Mouse (Mus musculus): ENCODE measurements around the gene Rgp1. TPM values are rescaled to one million over a fixed set of nuclear protein-coding genes. Genes with fewer than 3 reads are reported as not detected.

The Rgp1 gene
- polyA plus RNA-seq, 2 experiments: 33.3 to 81.9 TPM

DNA sequence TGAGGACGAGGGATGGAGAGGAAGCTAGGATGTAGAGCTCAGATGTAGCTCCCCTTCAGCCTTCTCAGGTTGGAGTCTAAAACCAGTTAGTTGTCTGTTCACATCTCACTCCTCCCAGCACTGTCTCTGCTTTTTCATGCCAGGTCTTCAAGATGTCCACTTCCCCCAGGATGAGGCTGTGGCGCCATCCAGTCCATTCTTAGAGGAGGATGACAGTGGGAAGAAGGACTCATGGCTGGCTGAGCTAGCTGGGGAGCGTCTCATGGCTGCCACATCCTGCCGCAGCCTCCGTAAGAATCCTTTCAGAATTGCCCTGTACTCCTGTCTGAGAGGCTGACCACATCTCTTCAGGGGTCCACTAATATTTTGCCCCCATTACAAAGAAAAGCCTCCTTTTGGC lies 2.2 kb downstream of the Rgp1 start:
- TF ChIP-seq POLR2A (IDR thresholded peaks at IDR 0.05; ENCODE audit: borderline replicate concordance, extremely low read depth, insufficient read depth, insufficient read length): no peak
- DNase-seq (ENCODE audit: low spot score): no peak
- peaks cover 26% of the 10 kb centered on the region for H3K4me1 ChIP-seq (ENCODE audit: control insufficient read depth, insufficient read depth, low read length)

GRCm38 (mm10) chr4:43581381-43581780 lies 2.9 kb downstream of the Rgp1 start:
- Histone ChIP-seq H3K36me3 (ENCODE audit: control insufficient read depth, insufficient read depth, low read length) (peaks cover 42% of the 10 kb centered on the region), H3K9me3 (ENCODE audit: control insufficient read depth, low read length) (no peaks in the 10 kb centered on the region), H3K27me3 (ENCODE audit: control insufficient read depth, insufficient read depth, low read length) (no peaks in the 10 kb centered on the region), H3K4me3 (replicated peaks; ENCODE audit: low read length) (no peak overlapping the region), H3K27ac (replicated peaks; ENCODE audit: low read depth, low read length) (no peak overlapping the region), H3K9ac (ENCODE audit: low read depth, low read length, severe bottlenecking) (no peak overlapping the region), H3K4me1 (ENCODE audit: control insufficient read depth, insufficient read depth, low read length) (peaks cover 23% of the 10 kb centered on the region), H3K4me2 (replicated peaks; ENCODE audit: low read depth, low read length, severe bottlenecking) (no peak overlapping the region)
- no peak for ATAC-seq (ENCODE audit: low FRiP score, low read depth)
- no peak for TF ChIP-seq POLR2A (IDR thresholded peaks at IDR 0.05; ENCODE audit: borderline replicate concordance, extremely low read depth, insufficient read depth, insufficient read length)
- WGBS: 93% methylated on average over 12 of the region's 12 CpGs
- no peak for DNase-seq (ENCODE audit: low spot score)

More for the DNA sequence above, 2.2 kb downstream of the Rgp1 start:
- H3K27ac ChIP-seq (replicated peaks; ENCODE audit: low read depth, low read length): no peak overlapping the region
- no peaks in the 10 kb centered on the region for H3K27me3 ChIP-seq (ENCODE audit: control insufficient read depth, insufficient read depth, low read length)
- peaks cover 42% of the 10 kb centered on the region for H3K36me3 ChIP-seq (ENCODE audit: control insufficient read depth, insufficient read depth, low read length)
- no peak overlapping the region for H3K4me2 ChIP-seq (replicated peaks; ENCODE audit: low read depth, low read length, severe bottlenecking)
- H3K9ac ChIP-seq (ENCODE audit: low read depth, low read length, severe bottlenecking): no peak overlapping the region
- no peak for ATAC-seq (ENCODE audit: low FRiP score, low read depth)
- H3K4me3 ChIP-seq (replicated peaks; ENCODE audit: low read length): no peak overlapping the region
- WGBS: 91% methylated on average over 5 of the region's 5 CpGs
- no peaks in the 10 kb centered on the region for H3K9me3 ChIP-seq (ENCODE audit: control insufficient read depth, low read length)

DNA sequence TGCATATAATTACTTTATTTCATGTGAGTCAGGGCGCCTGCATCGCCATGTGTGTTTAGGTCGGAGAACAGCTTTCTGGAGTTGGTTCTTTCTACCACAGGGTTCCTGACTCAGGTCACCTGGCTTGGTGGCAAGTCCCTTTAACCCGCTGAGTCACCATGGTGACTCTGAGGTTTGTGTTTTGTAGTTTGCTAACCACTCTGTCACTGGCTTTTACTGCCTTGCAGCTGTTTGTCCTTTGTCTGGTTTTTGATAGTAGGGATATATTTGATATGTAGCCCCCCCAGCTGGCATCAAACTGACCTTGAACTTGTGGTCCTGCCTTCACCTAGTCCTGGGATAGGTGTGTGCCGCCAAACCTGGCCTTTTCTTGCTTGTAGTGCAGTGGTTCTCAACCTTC lies 3.7 kb downstream of the Rgp1 start:
- ATAC-seq (ENCODE audit: low FRiP score, low read depth): no peak
- TF ChIP-seq POLR2A (IDR thresholded peaks at IDR 0.05; ENCODE audit: borderline replicate concordance, extremely low read depth, insufficient read depth, insufficient read length): no peak
- H3K4me3 ChIP-seq (replicated peaks; ENCODE audit: low read length): no peak overlapping the region
- no peak overlapping the region for H3K9ac ChIP-seq (ENCODE audit: low read depth, low read length, severe bottlenecking)
- H3K9me3 ChIP-seq (ENCODE audit: control insufficient read depth, low read length): no peaks in the 10 kb centered on the region
- 89% methylated on average over 5 of the region's 5 CpGs for WGBS
- peaks cover 42% of the 10 kb centered on the region for H3K36me3 ChIP-seq (ENCODE audit: control insufficient read depth, insufficient read depth, low read length)
- no peaks in the 10 kb centered on the region for H3K27me3 ChIP-seq (ENCODE audit: control insufficient read depth, insufficient read depth, low read length)
- H3K27ac ChIP-seq (replicated peaks; ENCODE audit: low read depth, low read length): no peak overlapping the region
- no peak for DNase-seq (ENCODE audit: low spot score)
- H3K4me2 ChIP-seq (replicated peaks; ENCODE audit: low read depth, low read length, severe bottlenecking): no peak overlapping the region
- peaks cover 14% of the 10 kb centered on the region for H3K4me1 ChIP-seq (ENCODE audit: control insufficient read depth, insufficient read depth, low read length)

DNA sequence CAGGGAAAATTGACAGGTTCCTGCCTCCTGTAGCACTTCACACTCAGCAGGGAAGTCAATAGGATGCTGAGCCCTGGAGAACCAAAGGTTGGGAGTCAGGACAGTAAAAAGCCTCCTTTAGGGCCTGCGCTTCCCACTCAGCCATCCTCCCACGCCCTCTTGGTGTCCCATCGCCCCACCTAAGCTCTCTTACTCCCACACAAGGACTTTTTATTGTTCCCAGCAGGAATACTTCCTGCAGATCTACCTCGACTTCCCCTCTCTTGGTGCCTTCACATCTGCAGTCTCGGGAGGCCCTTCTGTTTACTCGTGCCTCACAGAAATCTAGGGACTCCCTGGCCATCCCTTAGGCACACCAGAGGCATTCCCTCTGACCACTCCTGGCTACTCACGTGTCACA lies 4.9 kb downstream of the Rgp1 start:
- DNase-seq (ENCODE audit: low spot score) (no peak), ATAC-seq (ENCODE audit: low FRiP score, low read depth) (no peak)
- no peaks in the 10 kb centered on the region for H3K9me3 ChIP-seq (ENCODE audit: control insufficient read depth, low read length)
- H3K36me3 ChIP-seq (ENCODE audit: control insufficient read depth, insufficient read depth, low read length): peaks cover 42% of the 10 kb centered on the region
- H3K4me1 ChIP-seq (ENCODE audit: control insufficient read depth, insufficient read depth, low read length): peaks cover 11% of the 10 kb centered on the region; the same call in 1 of the 2 replicates
- H3K4me3 ChIP-seq (replicated peaks; ENCODE audit: low read length): no peak overlapping the region
- no peak overlapping the region for H3K4me2 ChIP-seq (replicated peaks; ENCODE audit: low read depth, low read length, severe bottlenecking)
- no peak overlapping the region for H3K27ac ChIP-seq (replicated peaks; ENCODE audit: low read depth, low read length)
- no peaks in the 10 kb centered on the region for H3K27me3 ChIP-seq (ENCODE audit: control insufficient read depth, insufficient read depth, low read length)
- H3K9ac ChIP-seq (ENCODE audit: low read depth, low read length, severe bottlenecking): no peak overlapping the region
- no peak for TF ChIP-seq POLR2A (IDR thresholded peaks at IDR 0.05; ENCODE audit: borderline replicate concordance, extremely low read depth, insufficient read depth, insufficient read length)
- WGBS: 68% methylated on average over 7 of the region's 7 CpGs

GRCm38 (mm10) chr4:43584444-43585416 lies 6.2 kb downstream of the Rgp1 start, which contains the start of gene Msmp:
TSS of gene Msmp (minus strand) at chr4:43584494.
- H3K4me1 ChIP-seq (ENCODE audit: control insufficient read depth, insufficient read depth, low read length): peaks cover 5% of the 10 kb centered on the region; the same call in 1 of the 2 replicates
- H3K4me2 ChIP-seq (replicated peaks; ENCODE audit: low read depth, low read length, severe bottlenecking): no peak within 1 kb of the TSS
- no peak within 1 kb of the TSS for H3K9ac ChIP-seq (ENCODE audit: low read depth, low read length, severe bottlenecking)
- H3K36me3 ChIP-seq (ENCODE audit: control insufficient read depth, insufficient read depth, low read length): peaks cover 42% of the 10 kb centered on the region
- no peak for DNase-seq (ENCODE audit: low spot score)
- TF ChIP-seq POLR2A (IDR thresholded peaks at IDR 0.05; ENCODE audit: borderline replicate concordance, extremely low read depth, insufficient read depth, insufficient read length): no peak
- H3K27ac ChIP-seq (replicated peaks; ENCODE audit: low read depth, low read length): no peak within 1 kb of the TSS
- no peak within 1 kb of the TSS for H3K4me3 ChIP-seq (replicated peaks; ENCODE audit: low read length)
- 70% methylated on average over 12 of the region's 12 CpGs for WGBS
- ATAC-seq (ENCODE audit: low FRiP score, low read depth): no peak
- H3K9me3 ChIP-seq (ENCODE audit: control insufficient read depth, low read length): no peaks in the 10 kb centered on the region
- no peaks in the 10 kb centered on the region for H3K27me3 ChIP-seq (ENCODE audit: control insufficient read depth, insufficient read depth, low read length)
